Mouse (Mus musculus): Measurements from ENCODE around the gene Gm26897. TPM values are rescaled to one million over a fixed set of nuclear protein-coding genes. Genes with fewer than 3 reads are reported as not detected.

Gene Gm26897
- polyA plus RNA-seq (2012; rRNA removed), result not detected in 2 replicates

DNA sequence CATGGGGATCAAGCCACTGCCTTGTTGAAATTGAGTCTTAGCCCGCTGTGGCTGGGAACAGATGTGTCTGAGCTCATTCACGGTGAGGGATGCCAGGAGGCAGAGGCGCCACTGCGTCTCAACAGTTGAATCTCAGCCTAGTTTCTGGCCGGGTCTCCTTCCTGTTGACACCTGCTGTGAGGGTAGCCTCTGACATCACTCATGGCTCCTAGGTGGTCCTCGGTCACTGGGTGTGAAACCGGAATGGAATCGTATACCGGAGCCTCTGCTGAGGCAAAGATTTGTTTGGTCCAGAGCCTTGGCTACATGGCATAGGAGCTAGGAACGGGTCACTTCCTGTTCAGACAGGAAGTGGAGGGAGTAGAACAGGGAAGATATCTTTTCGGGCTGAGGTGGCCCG, at the start of gene Gm26897:
Gene Gm26897, plus strand, starts transcription at position 74 of the 400 bp plus-strand sequence.

All from ovary, adult 2 months (tissue).